Mouse (Mus musculus) erythroblast, embryonic 14.5 days (primary cell): ENCODE data around the gene Jam2.

Source experiments
- GATA1 ChIP-seq: IDR thresholded peaks from 2 replicates; pipeline ENCODE4 v1.6.1; 2012; ENCODE audit warnings: low read length, inconsistent platforms, mixed read lengths
- TAL1 ChIP-seq: IDR thresholded peaks from 3 replicates; pipeline ENCODE4 v1.6.1; 2012; ENCODE audit warnings: low read length, inconsistent platforms, mixed read lengths

GRCm38 (mm10) chr16:84778861-84779630, 5.1 kb downstream of the Jam2 start:
- TF ChIP-seq GATA1, result no peak
- no peak for TF ChIP-seq TAL1
